Mouse (Mus musculus) kidney, embryonic 14.5 days (tissue): Measurements from ENCODE around the gene Ttc9c. TPM values are rescaled to one million over a fixed set of nuclear protein-coding genes. Genes with fewer than 3 reads are reported as not detected.

Experiments
- ATAC-seq: fragments of 200-750 bp; cut with Nextera tagmentation; 2 replicates; pipeline ENCODE4 v1.8.0; 2017; ENCODE audit warnings: moderate number of reproducible peaks, mild to moderate bottlenecking, moderate TSS enrichment, moderate library complexity; ENCODE audit not compliant: low FRiP score, low TSS enrichment
- H3K27ac ChIP-seq: fragments of 300-500 bp; sonication (generic); 2 replicates; pipeline ENCODE4 v1.5.1; 2014; ENCODE audit warnings: low read depth, mild to moderate bottlenecking, low read length, moderate library complexity, mixed read lengths
- H3K27me3 ChIP-seq: fragments of 300-500 bp; sonication (generic); 2 replicates; pipeline ENCODE4 v1.6.1; 2014; ENCODE audit warnings: mild to moderate bottlenecking, low read length; ENCODE audit not compliant: control insufficient read depth, insufficient read depth
- H3K36me3 ChIP-seq: fragments of 300-500 bp; sonication (generic); 2 replicates; pipeline ENCODE4 v1.6.1; 2014; ENCODE audit warnings: low read length, mixed read lengths; ENCODE audit not compliant: control insufficient read depth, insufficient read depth
- H3K4me1 ChIP-seq: fragments of 300-500 bp; sonication (generic); 2 replicates; pipeline ENCODE4 v1.6.1; 2014; ENCODE audit warnings: low read length, mixed read lengths; ENCODE audit not compliant: control insufficient read depth, insufficient read depth
- H3K4me2 ChIP-seq: fragments of 300-500 bp; sonication (generic); replicated peaks from 2 replicates; pipeline ENCODE4 v1.6.1; 2014; ENCODE audit warnings: low read depth, mild to moderate bottlenecking, low read length
- H3K4me3 ChIP-seq: fragments of 300-500 bp; sonication (generic); 2 replicates; pipeline ENCODE4 v1.5.1; 2014; ENCODE audit warnings: mild to moderate bottlenecking, low read length
- H3K9ac ChIP-seq: fragments of 300-500 bp; sonication (generic); 2 replicates; pipeline ENCODE4 v1.6.1; 2014; ENCODE audit warnings: low read depth, mild to moderate bottlenecking, low read length, moderate library complexity
- H3K9me3 ChIP-seq: fragments of 300-500 bp; sonication (generic); 2 replicates; pipeline ENCODE4 v1.6.1; 2016; ENCODE audit warnings: low read length; ENCODE audit not compliant: control insufficient read depth
- WGBS: fragments of 180-500 bp; shearing (Covaris S2); extraction: QIAGEN DNeasy Blood & Tissue Kit; methylation state at CpG from one replicate; pipeline ENCODE4 v1.1.7; 2014; 5-methylcytosine and 5-hydroxymethylcytosine counted together
- polyA plus RNA-seq: library from polyadenylated mRNA; unstranded; fragments of >200 nt; fragmentation: Nextera tagmentation; extraction: Ambion mirVana; gene quantifications from 2 replicates; pipeline ENCODE4 v1.2.1, GENCODE M21; 2014

Gene Ttc9c
- polyA plus RNA-seq, 1 experiment from 2014 or later = 61.0 TPM

- no peak for ATAC-seq
- no peaks in the 10 kb centered on the region for H3K9me3 ChIP-seq
- H3K36me3 ChIP-seq = peaks cover 40% of the 10 kb centered on the region
- peaks cover 25% of the 10 kb centered on the region for H3K4me1 ChIP-seq
- WGBS = 48% methylated on average over 6 of the region's 6 CpGs
- H3K27ac ChIP-seq = peak overlapping the region; percentile 97; the same call in 1 of the 2 replicates
- H3K27me3 ChIP-seq = no peaks in the 10 kb centered on the region
- H3K4me2 ChIP-seq = peak overlapping the region; percentile 98
- H3K4me3 ChIP-seq = peak overlapping the region; percentile 70
- peak overlapping the region; percentile 96; the same call in 1 of the 2 replicates for H3K9ac ChIP-seq
Observed at GRCm38 (mm10) chr19:8773409-8773808, 45.7 kb downstream of the Ttc9c start.

- H3K36me3 ChIP-seq = peaks cover 40% of the 10 kb centered on the region
- 0 out of 2 replicates have a peak overlapping the region, but pooled peaks have one; percentile 97 for H3K27ac ChIP-seq
- no peak for ATAC-seq
- peak overlapping the region; percentile 70; the same call in 1 of the 2 replicates for H3K4me3 ChIP-seq
- peak overlapping the region; percentile 96; the same call in 1 of the 2 replicates for H3K9ac ChIP-seq
- H3K9me3 ChIP-seq = no peaks in the 10 kb centered on the region
- peak overlapping the region; percentile 98 for H3K4me2 ChIP-seq
- H3K4me1 ChIP-seq = peaks cover 25% of the 10 kb centered on the region
- no peaks in the 10 kb centered on the region for H3K27me3 ChIP-seq
- whole genome bisulfite sequencing = 84% methylated on average over 5 of the region's 5 CpGs
Observed at GRCm38 (mm10) chr19:8772996-8773395, 46.1 kb downstream of the Ttc9c start.

GRCm38 (mm10) chr19:8770567-8771270 is 48.4 kb downstream of the Ttc9c start, which contains the start of gene Tmem223:
Gene Tmem223, plus strand, starts transcription at chr19:8770996.
- H3K4me3 ChIP-seq = peak within 1 kb of the TSS; percentile 84
- H3K9ac ChIP-seq = peak within 1 kb of the TSS; percentile 93
- H3K27me3 ChIP-seq = no peaks in the 10 kb centered on the region
- H3K4me2 ChIP-seq = peak within 1 kb of the TSS; percentile 75
- WGBS = 33% methylated on average over 29 of the region's 29 CpGs
- peak within 1 kb of the TSS; percentile 85 for H3K27ac ChIP-seq
- peaks cover under 1% of the 10 kb centered on the region; the same call in 1 of the 2 replicates for H3K9me3 ChIP-seq
- 0 out of 2 replicates have a peak, but pooled peaks have one; percentile 38 for ATAC-seq
- peaks cover 58% of the 10 kb centered on the region for H3K36me3 ChIP-seq
- H3K4me1 ChIP-seq = peaks cover 24% of the 10 kb centered on the region

- H3K36me3 ChIP-seq = peaks cover 81% of the 10 kb centered on the region
- H3K4me2 ChIP-seq = no peak overlapping the region
- H3K27ac ChIP-seq = no peak overlapping the region
- H3K9ac ChIP-seq = no peak overlapping the region
- H3K4me1 ChIP-seq = 0 out of 2 replicates have a peak, but pooled peaks cover 4% of the 10 kb centered on the region
- no peak overlapping the region for H3K4me3 ChIP-seq
- WGBS = 96% methylated on average over 9 of the region's 9 CpGs
- H3K27me3 ChIP-seq = no peaks in the 10 kb centered on the region
- no peak for ATAC-seq
- H3K9me3 ChIP-seq = peaks cover 11% of the 10 kb centered on the region
Observed at GRCm38 (mm10) chr19:8765562-8765961, 53.6 kb downstream of the Ttc9c start.

- WGBS = 92% methylated on average over 4 of the region's 4 CpGs
- H3K27me3 ChIP-seq = no peaks in the 10 kb centered on the region
- H3K9ac ChIP-seq = no peak overlapping the region
- peaks cover 3% of the 10 kb centered on the region; the same call in 1 of the 2 replicates for H3K4me1 ChIP-seq
- H3K27ac ChIP-seq = no peak overlapping the region
- H3K4me2 ChIP-seq = no peak overlapping the region
- H3K36me3 ChIP-seq = peaks cover 61% of the 10 kb centered on the region
- ATAC-seq = no peak
- H3K4me3 ChIP-seq = no peak overlapping the region
- peaks cover 11% of the 10 kb centered on the region for H3K9me3 ChIP-seq
Observed at GRCm38 (mm10) chr19:8763276-8763675, 55.9 kb downstream of the Ttc9c start.

GRCm38 (mm10) chr19:8760757-8761156 is 58.4 kb downstream of the Ttc9c start:
- Histone ChIP-seq H3K4me1 (peaks cover 7% of the 10 kb centered on the region; the same call in 1 of the 2 replicates), H3K9me3 (peaks cover 11% of the 10 kb centered on the region), H3K4me3 (no peak overlapping the region), H3K36me3 (peaks cover 37% of the 10 kb centered on the region), H3K27me3 (no peaks in the 10 kb centered on the region), H3K4me2 (no peak overlapping the region), H3K9ac (no peak overlapping the region), H3K27ac (no peak overlapping the region)
- 91% methylated on average over 2 of the region's 2 CpGs for WGBS
- no peak for ATAC-seq

Other genes with a start within 250 kb of the Ttc9c start
- gene Slc22a8, start 228.1 kb downstream of the Ttc9c start, polyA plus RNA-seq = 1.7 and 3.9 TPM in 2 replicates
- gene Slc22a6, start 201.3 kb downstream of the Ttc9c start, polyA plus RNA-seq = 1.2 and 3.2 TPM in 2 replicates
- 0.13 TPM in 1 of 2 replicates, not detected in the other for gene Chrm1, start 155.5 kb downstream of the Ttc9c start, polyA plus RNA-seq
- gene Slc3a2, start 96.0 kb downstream of the Ttc9c start, polyA plus RNA-seq = 114 and 123 TPM in 2 replicates
- gene Wdr74, start 83.5 kb downstream of the Ttc9c start, polyA plus RNA-seq = 82.9 and 97.3 TPM in 2 replicates
- 0.70 and 2.3 TPM in 2 replicates for gene 1700092M07Rik, start 78.6 kb downstream of the Ttc9c start, polyA plus RNA-seq
- 114 and 128 TPM in 2 replicates for gene Stx5a, start 77.9 kb downstream of the Ttc9c start, polyA plus RNA-seq
- gene Nxf1, start 62.3 kb downstream of the Ttc9c start, polyA plus RNA-seq = 155 and 198 TPM in 2 replicates
- 232 and 238 TPM in 2 replicates for gene Tmem223, start 48.3 kb downstream of the Ttc9c start, polyA plus RNA-seq
- gene Tmem179b, start 44.9 kb downstream of the Ttc9c start, polyA plus RNA-seq = 80.4 and 91.0 TPM in 2 replicates
- 21.7 and 22.9 TPM in 2 replicates for gene Taf6l, start 32.9 kb downstream of the Ttc9c start, polyA plus RNA-seq
- gene Polr2g, start 20.8 kb downstream of the Ttc9c start, polyA plus RNA-seq = 188 and 230 TPM in 2 replicates
- 4.0 and 5.1 TPM in 2 replicates for gene Zbtb3, start 16.8 kb downstream of the Ttc9c start, polyA plus RNA-seq
- gene Hnrnpul2, start 677 bp upstream of the Ttc9c start, polyA plus RNA-seq = 9.3 and 10.5 TPM in 2 replicates
- gene AC129217.1, start 10.4 kb upstream of the Ttc9c start, polyA plus RNA-seq = not detected in 2 replicates
- 40.2 and 42.2 TPM in 2 replicates for gene Bscl2, start 18.1 kb upstream of the Ttc9c start, polyA plus RNA-seq
- gene Gng3, start 19.9 kb upstream of the Ttc9c start, polyA plus RNA-seq = 3.6 and 3.7 TPM in 2 replicates
- gene Lrrn4cl, start 31.4 kb upstream of the Ttc9c start, polyA plus RNA-seq = 0.17 and 0.62 TPM in 2 replicates
- gene Ubxn1, start 52.2 kb upstream of the Ttc9c start, polyA plus RNA-seq = 197 and 222 TPM in 2 replicates
- 63.1 and 70.6 TPM in 2 replicates for gene Uqcc3, start 61.6 kb upstream of the Ttc9c start, polyA plus RNA-seq
- gene Lbhd1, start 64.4 kb upstream of the Ttc9c start, polyA plus RNA-seq = 98.0 and 116 TPM in 2 replicates
- gene Gm49403, start 64.6 kb upstream of the Ttc9c start, polyA plus RNA-seq = not detected in 2 replicates
- gene 1810009A15Rik, start 69.5 kb upstream of the Ttc9c start, polyA plus RNA-seq = 112 and 133 TPM in 2 replicates
- not detected in 2 replicates for gene Gm49416, start 69.6 kb upstream of the Ttc9c start, polyA plus RNA-seq
- 27.7 and 38.2 TPM in 2 replicates for gene Ints5, start 73.7 kb upstream of the Ttc9c start, polyA plus RNA-seq
- gene Ganab, start 78.7 kb upstream of the Ttc9c start, polyA plus RNA-seq = 67.1 and 114 TPM in 2 replicates
- 33.5 and 38.8 TPM in 2 replicates for gene B3gat3, start 101.0 kb upstream of the Ttc9c start, polyA plus RNA-seq
- 1.2 and 2.0 TPM in 2 replicates for gene Rom1, start 110.0 kb upstream of the Ttc9c start, polyA plus RNA-seq
- gene Eml3, start 110.2 kb upstream of the Ttc9c start, polyA plus RNA-seq = 17.6 and 18.7 TPM in 2 replicates
- gene Mta2, start 122.5 kb upstream of the Ttc9c start, polyA plus RNA-seq = 45.3 and 67.2 TPM in 2 replicates
- gene Tut1, start 134.5 kb upstream of the Ttc9c start, polyA plus RNA-seq = 25.1 and 31.7 TPM in 2 replicates
- gene Eef1g, start 147.7 kb upstream of the Ttc9c start, polyA plus RNA-seq = 479 and 516 TPM in 2 replicates
- 7.0 and 10.0 TPM in 2 replicates for gene Ahnak, start 170.0 kb upstream of the Ttc9c start, polyA plus RNA-seq